Mouse (Mus musculus) myocyte (in vitro differentiated cells): ENCODE measurements around the gene Cfap97.

Source experiments
- CEBPB ChIP-seq: IDR thresholded peaks from 2 replicates; pipeline ENCODE4 v1.6.1; 2011; ENCODE audit warnings: mild to moderate bottlenecking, moderate library complexity; ENCODE audit not compliant: poor library complexity, insufficient read depth, severe bottlenecking
- E2F4 ChIP-seq: IDR thresholded peaks from one replicate; pipeline ENCODE4 v1.6.1; 2011; ENCODE audit warnings: mild to moderate bottlenecking, control low read depth, moderate library complexity; ENCODE audit not compliant: insufficient read depth
- MAX ChIP-seq: IDR thresholded peaks from one replicate; pipeline ENCODE4 v1.6.1; 2011; ENCODE audit warnings: low read depth, mild to moderate bottlenecking, control low read depth
- MYOD1 ChIP-seq, 3 experiments: IDR thresholded peaks; one replicate each; pipeline ENCODE4 v1.6.1; 2011; ENCODE audit warnings: control low read depth in 2 of 3, low read depth in 2 of 3, mild to moderate bottlenecking in 2 of 3, moderate library complexity in 1 of 3; ENCODE audit not compliant: insufficient read length in 2 of 3, control insufficient read depth in 1 of 3
- MYOG ChIP-seq, 3 experiments: IDR thresholded peaks; one replicate each; pipeline ENCODE4 v1.6.1; 2011; ENCODE audit warnings: control low read depth in 2 of 3, low read depth in 2 of 3, mild to moderate bottlenecking in 2 of 3; ENCODE audit not compliant: insufficient read length in 2 of 3, control insufficient read depth in 1 of 3, insufficient read depth in 1 of 3
- POLR2A ChIP-seq: IDR thresholded peaks from one replicate; pipeline ENCODE4 v1.6.1; 2011; ENCODE audit warnings: low read depth, mild to moderate bottlenecking, control low read depth, moderate library complexity; ENCODE audit not compliant: insufficient read length
- POLR2AphosphoS2 ChIP-seq: IDR thresholded peaks from one replicate; pipeline ENCODE4 v1.6.1; 2011; ENCODE audit warnings: low read depth, control low read depth; ENCODE audit not compliant: insufficient read length
- SRF ChIP-seq: IDR thresholded peaks from one replicate; pipeline ENCODE4 v1.6.1; 2011; ENCODE audit warnings: low read depth; ENCODE audit not compliant: control insufficient read depth, insufficient read length
- TCF12 ChIP-seq: IDR thresholded peaks from one replicate; pipeline ENCODE4 v1.6.1; 2011; ENCODE audit warnings: mild to moderate bottlenecking, control low read depth; ENCODE audit not compliant: poor library complexity, insufficient read depth, severe bottlenecking
- TCF3 ChIP-seq: IDR thresholded peaks from one replicate; pipeline ENCODE4 v1.6.1; 2011; ENCODE audit warnings: low read depth, control low read depth; ENCODE audit not compliant: insufficient read length
- USF1 ChIP-seq: IDR thresholded peaks from one replicate; pipeline ENCODE4 v1.6.1; 2011; ENCODE audit warnings: low read depth, mild to moderate bottlenecking, control low read depth, moderate library complexity

- no peak for TF ChIP-seq POLR2A
- TF ChIP-seq MYOG (IDR thresholded peaks at IDR 0.05; ENCODE audit: control insufficient read depth in 1 of 3, insufficient read depth in 1 of 3, insufficient read length in 2 of 3, low read depth in 2 of 3): no peak
- no peak for TF ChIP-seq SRF
- TF ChIP-seq CEBPB: no peak
- no peak for TF ChIP-seq E2F4
- no peak for TF ChIP-seq USF1
- no peak for TF ChIP-seq MYOD1 (IDR thresholded peaks at IDR 0.05; ENCODE audit: control insufficient read depth in 1 of 3, insufficient read length in 2 of 3, low read depth in 2 of 3)
- no peak for TF ChIP-seq TCF12
- TF ChIP-seq MAX: no peak
- TF ChIP-seq TCF3: no peak
- no peak for TF ChIP-seq POLR2AphosphoS2
These were observed 41.5 kb downstream of the Cfap97 start for GRCm38 (mm10) chr8:46193100-46193499.
